Mouse (Mus musculus) stomach, embryonic 14.5 days (tissue): Measurements from ENCODE around the gene Dph3. TPM values are rescaled to one million over a fixed set of nuclear protein-coding genes. Genes with fewer than 3 reads are reported as not detected.
"Not testable (repeated sequence)": the region's sequence is repeated elsewhere in the genome, so short reads cannot be mapped to it uniquely, and the experiment has no call there.

ENCODE experiments used
- ATAC-seq: fragments of 200-750 bp; cut with Nextera tagmentation; 2 replicates; pipeline ENCODE4 v1.8.0; 2017; ENCODE audit warnings: low read depth, moderate TSS enrichment; ENCODE audit not compliant: insufficient number of reproducible peaks, insufficient read depth, low FRiP score
- H3K27ac ChIP-seq: fragments of 300-500 bp; sonication (generic); 2 replicates; pipeline ENCODE4 v1.5.1; 2014; ENCODE audit warnings: mild to moderate bottlenecking, low read length, moderate library complexity, mixed read lengths
- H3K27me3 ChIP-seq: fragments of 300-500 bp; sonication (generic); 2 replicates; pipeline ENCODE4 v1.6.1; 2014; ENCODE audit warnings: low read length, control low read depth, mixed read lengths; ENCODE audit not compliant: control insufficient read depth, insufficient read depth
- H3K36me3 ChIP-seq: fragments of 300-500 bp; sonication (generic); 2 replicates; pipeline ENCODE4 v1.6.1; 2014; ENCODE audit warnings: mild to moderate bottlenecking, control low read depth, low read length, moderate library complexity, mixed read lengths; ENCODE audit not compliant: control insufficient read depth, insufficient read depth
- H3K4me1 ChIP-seq: fragments of 300-500 bp; sonication (generic); 2 replicates; pipeline ENCODE4 v1.6.1; 2014; ENCODE audit warnings: low read length, control low read depth, mixed read lengths; ENCODE audit not compliant: control insufficient read depth, insufficient read depth
- H3K4me2 ChIP-seq: fragments of 300-500 bp; sonication (generic); replicated peaks from 2 replicates; pipeline ENCODE4 v1.6.1; 2014; ENCODE audit warnings: low read depth, low read length, control low read depth
- H3K4me3 ChIP-seq: fragments of 300-500 bp; sonication (generic); 2 replicates; pipeline ENCODE4 v1.5.1; 2014; ENCODE audit warnings: low read depth, low read length, control low read depth
- H3K9ac ChIP-seq: fragments of 300-500 bp; sonication (generic); replicated peaks from 2 replicates; pipeline ENCODE4 v1.6.1; 2014; ENCODE audit warnings: low read depth, mild to moderate bottlenecking, control low read depth, low read length, moderate library complexity, mixed read lengths
- H3K9me3 ChIP-seq: fragments of 300-500 bp; sonication (generic); 2 replicates; pipeline ENCODE4 v1.6.1; 2016; ENCODE audit warnings: low read depth, low read length, control low read depth; ENCODE audit not compliant: control insufficient read depth
- WGBS: fragments of 180-500 bp; shearing (Covaris S2); extraction: QIAGEN DNeasy Blood & Tissue Kit; methylation state at CpG from one replicate; pipeline ENCODE4 v1.1.7; 2014; 5-methylcytosine and 5-hydroxymethylcytosine counted together
- polyA plus RNA-seq: library from polyadenylated mRNA; unstranded; fragments of >200 nt; fragmentation: Nextera tagmentation; extraction: Ambion mirVana; gene quantifications from 2 replicates; pipeline ENCODE4 v1.2.1, GENCODE M21; 2014

The Dph3 gene
- polyA plus RNA-seq = 97.1 and 98.3 TPM in 2 replicates

DNA sequence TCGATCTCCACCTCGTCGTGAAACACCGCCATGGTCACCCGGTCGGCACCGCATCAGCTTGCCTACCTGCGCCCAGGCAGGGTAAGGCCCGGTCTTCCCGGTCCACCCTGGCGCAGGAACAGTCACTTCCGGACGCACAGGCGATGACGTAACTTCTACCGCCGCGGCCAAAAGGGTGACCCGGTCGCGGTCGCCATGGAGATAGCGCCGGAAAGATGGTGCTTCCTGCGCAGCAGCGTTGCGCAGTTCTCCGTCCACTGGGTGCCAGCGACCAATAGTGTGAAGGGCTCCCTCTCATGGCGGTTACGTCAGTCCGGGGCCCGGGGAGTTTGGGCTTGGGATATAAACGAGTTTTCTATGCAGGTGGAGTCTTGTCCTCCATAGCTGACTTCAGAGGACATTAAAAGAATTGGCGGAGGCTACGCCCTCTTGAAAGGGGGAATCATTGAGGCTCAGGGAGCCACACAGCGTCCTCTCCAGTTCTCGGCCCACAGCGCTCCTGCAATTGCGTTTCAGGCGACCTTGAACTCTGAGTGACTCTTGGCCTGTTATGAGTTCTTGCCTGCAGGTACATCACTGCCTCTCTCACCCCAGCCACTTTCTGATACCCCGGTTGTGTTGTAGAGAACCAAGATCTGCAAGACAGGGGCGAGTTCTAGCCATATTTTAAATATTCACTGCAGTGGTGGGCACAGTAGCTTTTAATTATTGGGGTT, at the start of gene Dph3:
Gene Dph3, minus strand, starts transcription at position 244 of the 716 bp plus-strand sequence.
- peak within 1 kb of the TSS; percentile 84 for H3K27ac ChIP-seq
- peaks cover 6% of the 10 kb centered on the region; the same call in 1 of the 2 replicates for H3K4me1 ChIP-seq
- WGBS = under 1% methylated on average over 43 of the region's 43 CpGs
- H3K9ac ChIP-seq = peak within 1 kb of the TSS; percentile 22
- H3K4me2 ChIP-seq = peak within 1 kb of the TSS; percentile 64
- H3K27me3 ChIP-seq = no peaks in the 10 kb centered on the region
- peaks cover 15% of the 10 kb centered on the region for H3K36me3 ChIP-seq
- H3K4me3 ChIP-seq = peak within 1 kb of the TSS; percentile 56
- no peaks in the 10 kb centered on the region for H3K9me3 ChIP-seq
- ATAC-seq = peak; percentile 98

DNA sequence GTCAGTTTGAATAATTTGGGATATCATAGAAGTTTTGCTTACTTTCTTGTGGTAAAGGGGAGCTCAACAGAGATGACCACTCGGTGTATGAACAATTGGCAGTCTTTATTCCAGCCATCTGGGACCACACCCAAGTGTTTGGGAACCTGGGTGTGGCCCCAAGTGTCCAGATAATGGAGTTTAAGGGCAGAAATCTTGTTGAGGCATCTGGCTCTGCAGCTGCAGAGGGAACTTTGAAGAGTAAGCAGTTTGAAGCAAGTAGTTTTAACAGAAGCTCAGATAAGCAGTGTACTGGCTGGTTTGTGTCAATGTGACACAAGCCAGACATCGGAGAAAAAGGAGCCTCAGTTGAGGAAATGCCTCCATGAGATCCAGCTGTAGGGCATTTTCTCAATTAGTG, 48.8 kb upstream of the Dph3 start:
- 28% methylated on average over 2 of the region's 2 CpGs for WGBS
- Histone ChIP-seq H3K4me2 (no peak overlapping the region), H3K27me3 (no peaks in the 10 kb centered on the region), H3K4me3 (no peak overlapping the region), H3K9me3 (no peaks in the 10 kb centered on the region), H3K4me1 (no peaks in the 10 kb centered on the region; the same call in 1 of the 2 replicates), H3K36me3 (no peaks in the 10 kb centered on the region), H3K9ac (no peak overlapping the region), H3K27ac (no peak overlapping the region)
- no peak for ATAC-seq

DNA sequence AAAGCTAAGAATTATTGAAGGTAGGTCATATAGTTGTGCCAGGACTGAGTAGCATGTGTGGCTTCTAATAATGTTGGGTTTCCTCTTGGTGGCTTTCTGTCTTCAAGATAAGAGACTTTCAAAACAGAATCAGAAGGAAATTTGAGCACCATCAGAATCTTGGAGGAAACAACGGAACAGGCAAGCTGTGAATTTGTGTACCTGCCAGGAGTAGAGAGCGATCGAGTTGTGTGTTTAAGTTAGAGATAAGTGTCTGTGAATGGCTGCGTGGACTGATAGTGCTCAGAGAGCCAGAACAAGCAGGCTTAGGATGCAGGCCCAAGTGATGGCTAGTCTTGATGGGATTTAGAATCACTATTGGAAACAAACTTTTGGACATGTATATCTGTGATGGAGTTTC, 46.3 kb upstream of the Dph3 start:
- Histone ChIP-seq H3K27me3 (no peaks in the 10 kb centered on the region), H3K4me1 (no peaks in the 10 kb centered on the region; the same call in 1 of the 2 replicates), H3K4me3 (no peak overlapping the region), H3K9me3 (no peaks in the 10 kb centered on the region), H3K4me2 (no peak overlapping the region), H3K27ac (no peak overlapping the region), H3K9ac (no peak overlapping the region), H3K36me3 (no peaks in the 10 kb centered on the region)
- 54% methylated on average over 4 of the region's 4 CpGs for WGBS
- no peak for ATAC-seq

DNA sequence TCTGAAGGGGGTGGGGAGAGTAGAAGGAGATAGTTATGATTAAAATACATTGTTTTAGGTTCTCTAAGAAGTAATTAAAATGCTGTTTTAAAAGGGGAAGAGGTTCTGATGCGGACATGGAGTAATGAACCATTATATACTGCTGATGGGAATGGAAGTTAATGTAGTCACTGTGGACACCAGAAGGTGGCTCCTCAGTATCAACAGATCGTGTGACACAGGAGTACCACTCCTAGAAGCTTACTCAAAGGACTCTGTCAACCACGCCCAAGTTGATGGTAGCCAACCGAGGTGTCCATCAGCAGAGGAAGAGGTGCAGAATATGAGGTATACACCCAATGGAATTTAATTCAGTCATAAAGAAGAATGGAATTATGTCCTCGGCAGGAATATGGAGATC, 42.9 kb upstream of the Dph3 start:
- H3K4me1 ChIP-seq = no peaks in the 10 kb centered on the region
- no peak for ATAC-seq
- 74% methylated on average over 5 of the region's 5 CpGs for WGBS

DNA sequence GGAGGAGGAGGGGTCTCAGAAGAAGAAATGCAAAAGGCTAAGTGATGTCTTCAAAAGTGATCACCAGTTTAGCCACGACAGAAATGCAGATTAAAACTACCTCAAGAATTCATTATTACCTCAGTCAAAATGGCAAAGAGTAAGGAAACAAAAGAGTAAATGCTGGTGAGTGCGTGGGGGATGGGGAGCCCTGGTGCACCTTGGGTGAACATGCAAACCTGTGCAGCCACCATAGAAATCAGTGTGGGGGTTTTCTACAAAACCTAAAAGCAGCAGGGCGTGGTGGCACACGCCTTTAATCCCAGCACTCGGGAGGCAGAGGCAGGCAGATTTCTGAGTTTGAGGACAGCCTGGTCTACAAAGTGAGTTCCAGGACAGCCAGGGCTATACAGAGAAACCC, 39.7 kb upstream of the Dph3 start:
- H3K9ac ChIP-seq, H3K4me2 ChIP-seq, H3K4me3 ChIP-seq, H3K4me1 ChIP-seq, H3K9me3 ChIP-seq, ATAC-seq, H3K36me3 ChIP-seq, H3K27ac ChIP-seq, H3K27me3 ChIP-seq: not testable (repeated sequence)
- WGBS = 81% methylated on average over 5 of the region's 5 CpGs

More for the DNA sequence above, 42.9 kb upstream of the Dph3 start:
- Histone ChIP-seq H3K4me2 (no peak overlapping the region), H3K27me3 (no peaks in the 10 kb centered on the region), H3K4me3 (no peak overlapping the region), H3K36me3 (no peaks in the 10 kb centered on the region), H3K27ac (no peak overlapping the region), H3K9me3 (no peaks in the 10 kb centered on the region), H3K9ac (no peak overlapping the region)

DNA sequence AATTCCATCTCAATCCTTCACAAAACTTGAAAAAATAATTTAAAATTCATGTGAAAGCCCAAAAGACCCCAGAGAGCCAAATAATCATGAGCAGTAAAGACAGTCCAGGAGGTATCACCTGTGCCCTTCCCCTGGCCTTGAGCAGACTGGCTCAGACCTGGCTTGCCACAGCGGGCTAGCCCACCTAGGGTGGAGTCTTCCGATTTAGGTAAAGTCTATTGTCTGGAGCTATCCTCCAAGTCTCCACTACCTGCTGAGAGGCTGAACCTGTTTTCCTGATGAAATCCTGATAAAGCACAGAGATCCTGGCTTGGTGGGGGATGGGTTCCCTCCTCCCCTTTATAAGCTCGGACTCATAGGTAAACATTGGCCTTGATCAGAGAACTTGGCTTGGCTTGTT, 38.7 kb upstream of the Dph3 start:
- H3K9ac ChIP-seq = no peak overlapping the region
- WGBS = 54% methylated on average over 3 of the region's 3 CpGs

DNA sequence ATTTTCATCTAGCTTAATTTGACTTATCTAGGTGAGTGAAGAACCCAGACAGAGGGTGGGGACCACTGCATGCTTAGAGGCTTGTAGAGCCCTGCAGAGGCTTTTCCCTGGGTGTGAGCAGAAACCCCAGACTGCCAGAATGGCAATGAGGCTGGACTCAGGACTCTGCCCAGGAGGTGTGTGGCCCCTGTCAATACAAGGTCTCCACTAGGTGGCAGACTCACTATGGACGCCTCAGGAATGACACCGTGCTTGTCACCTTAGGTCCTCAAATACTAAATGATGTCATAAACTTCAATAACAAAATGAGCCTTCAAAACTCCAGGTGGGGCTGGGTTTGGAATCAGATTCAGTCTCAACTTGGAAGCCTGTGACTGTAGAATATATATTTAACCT, 36.4 kb upstream of the Dph3 start:
- Histone ChIP-seq H3K27me3 (no peaks in the 10 kb centered on the region), H3K27ac (no peak overlapping the region), H3K4me3 (no peak overlapping the region), H3K9ac (no peak overlapping the region), H3K9me3 (no peaks in the 10 kb centered on the region), H3K4me2 (no peak overlapping the region), H3K4me1 (no peaks in the 10 kb centered on the region), H3K36me3 (no peaks in the 10 kb centered on the region)
- no peak for ATAC-seq
- WGBS = 55% methylated on average over 2 of the region's 2 CpGs

More for the DNA sequence above, 38.7 kb upstream of the Dph3 start:
- no peak overlapping the region for H3K4me2 ChIP-seq
- no peak for ATAC-seq
- no peaks in the 10 kb centered on the region for H3K9me3 ChIP-seq
- no peaks in the 10 kb centered on the region for H3K36me3 ChIP-seq
- no peaks in the 10 kb centered on the region for H3K4me1 ChIP-seq
- no peaks in the 10 kb centered on the region for H3K27me3 ChIP-seq
- H3K4me3 ChIP-seq = no peak overlapping the region
- H3K27ac ChIP-seq = no peak overlapping the region

DNA sequence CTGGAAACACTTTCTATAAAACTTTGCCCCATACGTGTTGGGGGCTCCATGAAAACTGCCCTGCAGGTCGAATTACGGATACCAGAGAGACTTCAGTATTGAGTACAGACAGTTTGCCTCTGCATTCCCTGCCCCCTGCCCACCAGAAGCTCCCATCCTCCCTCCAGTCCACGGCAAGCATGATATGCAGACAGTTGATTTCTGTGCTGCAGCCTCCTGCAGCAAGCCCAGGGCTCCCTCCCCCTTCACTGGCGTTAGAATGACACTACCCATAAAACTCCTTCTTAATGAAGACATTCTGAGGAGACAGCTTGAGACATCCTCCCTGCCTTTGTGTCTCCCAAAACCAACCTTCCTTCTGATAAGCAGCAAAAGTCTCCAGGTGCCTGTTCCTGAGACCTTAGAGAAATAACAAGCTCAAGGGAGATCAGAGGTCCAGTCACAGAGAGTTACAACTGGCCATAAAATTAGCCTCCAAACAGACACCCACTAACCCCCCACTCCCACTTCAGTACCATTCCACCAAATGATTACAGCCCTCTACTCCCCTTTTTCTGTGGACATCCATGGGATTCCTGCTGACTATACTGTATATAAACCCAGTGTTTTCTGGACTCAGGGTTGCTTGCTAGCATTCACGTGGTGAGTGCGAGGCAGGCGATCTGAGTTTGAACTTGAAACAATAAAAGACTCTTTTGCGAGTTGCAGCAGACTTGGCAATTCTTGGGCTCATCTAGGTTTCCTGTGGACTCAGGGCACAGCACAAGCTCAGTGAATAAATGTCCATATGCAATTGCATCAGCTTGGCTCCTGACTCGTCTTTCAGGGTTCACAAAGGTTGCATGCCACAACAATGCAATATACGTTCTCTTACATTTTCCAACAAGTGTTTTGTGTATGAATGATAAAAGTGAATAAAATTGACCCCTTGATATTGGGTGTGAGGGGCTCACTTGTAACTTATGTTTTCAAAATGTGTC, 35.7 kb upstream of the Dph3 start:
- no peak overlapping the region for H3K27ac ChIP-seq

More for the DNA sequence above, 35.7 kb upstream of the Dph3 start:
- Histone ChIP-seq H3K4me1 (no peaks in the 10 kb centered on the region), H3K27me3 (no peaks in the 10 kb centered on the region), H3K4me2 (no peak overlapping the region), H3K9ac (no peak overlapping the region), H3K9me3 (no peaks in the 10 kb centered on the region), H3K36me3 (no peaks in the 10 kb centered on the region), H3K4me3 (no peak overlapping the region)
- ATAC-seq = no peak
- 68% methylated on average over 11 of the region's 11 CpGs for WGBS
